Comparison of ENCODE assay signal across 18 mouse cellular contexts in the genomic region with DNA sequence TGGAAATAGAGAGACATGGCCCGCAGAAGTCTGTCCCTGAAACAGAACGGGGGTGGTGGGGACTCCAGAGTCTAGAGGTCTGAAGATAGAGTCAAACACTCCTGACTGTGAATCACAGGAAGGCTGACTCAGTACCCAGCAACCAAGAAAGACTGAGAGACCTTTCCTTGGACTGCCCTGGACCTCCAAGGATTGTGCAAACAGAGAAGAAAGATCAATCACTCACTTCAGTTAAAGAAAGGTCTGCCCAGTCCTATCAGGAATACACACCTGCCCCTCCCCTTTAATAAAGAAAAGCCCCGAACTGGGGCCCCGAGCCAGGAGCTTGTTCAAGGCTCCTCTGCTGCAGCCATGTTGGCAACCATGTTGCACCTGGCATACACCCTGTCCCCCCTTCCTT.
DNase-seq lines count a peak whose midpoint lies in the region; ATAC-seq and TF ChIP-seq lines count a peak whose summit lies in the region.
"Had no signal": no experiment of that assay in that cellular context is flagged by ENCODE, and none has a peak within 500 bp of the region (broad histone marks: within the 10 kb centered on the region; RNA-seq: fewer than 3 reads in every experiment).

No protein-coding gene starts in this region.

- no peak overlapping the region for H3K4me3 ChIP-seq in macrophage (ENCODE audit: inconsistent target)
- no peak overlapping the region for H3K4me3 ChIP-seq in stomach, postnatal 0 days (ENCODE audit: low read depth, low read length)
- H3K4me3 ChIP-seq in heart, adult 2 months, result no peak overlapping the region
- H3K4me3 ChIP-seq: embryonic facial prominence, embryonic 10.5 days; forebrain, embryonic 13.5 days; hindbrain, embryonic 12.5 days had no signal

- H3K36me3 ChIP-seq in macrophage (ENCODE audit: inconsistent target), result no peaks in the 10 kb centered on the region
- no peaks in the 10 kb centered on the region for H3K36me3 ChIP-seq in stomach, postnatal 0 days (ENCODE audit: control insufficient read depth, insufficient read depth, low read length)
- H3K36me3 ChIP-seq in heart, adult 2 months (ENCODE audit: control insufficient read depth, insufficient read depth, low read length), result no peaks in the 10 kb centered on the region
- H3K36me3 ChIP-seq: embryonic facial prominence, embryonic 10.5 days; hindbrain, embryonic 12.5 days had no signal

- no peak for TF ChIP-seq POLR2A in heart, adult 2 months (IDR thresholded peaks at IDR 0.05; ENCODE audit: insufficient read depth, low read depth, low read length)

- H3K4me2 ChIP-seq in stomach, postnatal 0 days (replicated peaks; ENCODE audit: low read depth), result no peak overlapping the region
- H3K4me2 ChIP-seq: forebrain, embryonic 13.5 days; hindbrain, embryonic 12.5 days had no signal

- H3K4me1 ChIP-seq in stomach, postnatal 0 days (replicated peaks; ENCODE audit: control insufficient read depth, insufficient read depth), result peaks cover 5% of the 10 kb centered on the region; the same call in 1 of the 2 replicates
- H3K4me1 ChIP-seq in heart, adult 2 months (ENCODE audit: control insufficient read depth, insufficient read depth, low read length), result peaks cover 4% of the 10 kb centered on the region

- no peak for TF ChIP-seq EP300 in stomach, postnatal 0 days (optimal IDR thresholded peaks at IDR 0.05)
- no peak for TF ChIP-seq EP300 in heart, adult 2 months (IDR thresholded peaks at IDR 0.05; ENCODE audit: insufficient read depth, low read depth, low read length)

- DNase-seq in 3134 (ENCODE audit: extremely low read depth, insufficient read length, low spot score) (peak; percentile 18), 416B (ENCODE audit: low read depth) (peak; percentile 83)
- peak; percentile 51 for DNase-seq in stomach, postnatal 0 days (ENCODE audit: low spot score)
- no peak for DNase-seq in urinary bladder, postnatal 10 days (ENCODE audit: low spot score)
- no peak for DNase-seq in heart, adult 2 months
- DNase-seq: adrenal gland, postnatal 10 days; cerebellum, adult 2 months; cerebellum, postnatal 10 days; forebrain, postnatal 0 days; gastrocnemius, postnatal 25 days; heart, postnatal 10 days; heart, postnatal 4 days had no signal

- H3K27ac ChIP-seq in macrophage, result peak overlapping the region; percentile 89
- H3K27ac ChIP-seq in stomach, postnatal 0 days (replicated peaks), result no peak overlapping the region
- no peak overlapping the region for H3K27ac ChIP-seq in heart, adult 2 months
- H3K27ac ChIP-seq: embryonic facial prominence, embryonic 10.5 days; forebrain, embryonic 13.5 days; hindbrain, embryonic 12.5 days had no signal

- 61% methylated on average over 4 of the region's 4 CpGs for WGBS in macrophage (ENCODE audit: missing documents)
- 45% methylated on average over 4 of the region's 4 CpGs for WGBS in stomach, postnatal 0 days
- 61% methylated on average over 4 of the region's 4 CpGs for WGBS in heart, adult 2 months

- H3K79me2 ChIP-seq in macrophage (ENCODE audit: inconsistent target), result no peaks in the 10 kb centered on the region
- no peaks in the 10 kb centered on the region for H3K79me2 ChIP-seq in heart, adult 2 months (replicated peaks; ENCODE audit: control insufficient read depth, insufficient read depth, low read length)

- no peaks in the 10 kb centered on the region for H3K27me3 ChIP-seq in stomach, postnatal 0 days (ENCODE audit: control insufficient read depth, insufficient read depth, low read length)
- H3K27me3 ChIP-seq in heart, adult 2 months (ENCODE audit: control insufficient read depth, insufficient read depth, low read length), result no peaks in the 10 kb centered on the region

- no peak overlapping the region for H3K9ac ChIP-seq in stomach, postnatal 0 days (ENCODE audit: low read length)
- no peak overlapping the region for H3K9ac ChIP-seq in heart, adult 2 months (ENCODE audit: low read depth, low read length)
- H3K9ac ChIP-seq: forebrain, embryonic 13.5 days; forebrain, postnatal 0 days; hindbrain, embryonic 12.5 days had no signal

- no peaks in the 10 kb centered on the region for H3K9me3 ChIP-seq in stomach, postnatal 0 days (ENCODE audit: control insufficient read depth, low read length)
- H3K9me3 ChIP-seq: embryonic facial prominence, embryonic 10.5 days; forebrain, embryonic 13.5 days; hindbrain, embryonic 12.5 days had no signal

- intact Hi-C loops in heart, adult 2 months (cut with DNase I), result no loop called here

- ATAC-seq in stomach, postnatal 0 days (ENCODE audit: low FRiP score, low TSS enrichment), result peak; percentile 64
- ATAC-seq: forebrain, embryonic 13.5 days; forebrain, postnatal 0 days; hindbrain, embryonic 16.5 days; inflammation-experienced regulatory T-cells, adult 6 months had no signal

- TF ChIP-seq CTCF in stomach, postnatal 0 days (IDR thresholded peaks at IDR 0.05; ENCODE audit: low read depth), result no peak
- no peak for TF ChIP-seq CTCF in heart, adult 2 months (IDR thresholded peaks at IDR 0.05)

Comparison
In these comparisons a context has a peak if more than half of its experiments do, and no peak if none do; other contexts are left out.
1. DNase-seq: peak in 3134 (single experiment), 416B (single experiment) and stomach, postnatal 0 days (single experiment); none in urinary bladder, postnatal 10 days (single experiment) and heart, adult 2 months (0 of 2).